Mouse (Mus musculus): ENCODE results near the gene Arhgap5.

Arhgap5 gene

GRCm38 (mm10) chr12:52503456-52504320 is at the start of gene Arhgap5:
Gene Arhgap5, plus strand, starts transcription at chr12:52503972.
- in situ Hi-C loops (cut with MboI, MseI): loop anchor here (5.0 kb wide), 1 partner anchor 99 kb away; no protein-coding TSS in a partner anchor

GRCm38 (mm10) chr12:52464593-52464992 is 39.2 kb upstream of the Arhgap5 start:
- in situ Hi-C loops (cut with MboI, MseI): loop anchor here (25.0 kb wide), 1 partner anchor 923 kb away; no protein-coding TSS in a partner anchor

GRCm38 (mm10) chr12:52471621-52472020 is 32.2 kb upstream of the Arhgap5 start:
- in situ Hi-C loops (cut with MboI, MseI): loop anchor here (25.0 kb wide), 1 partner anchor 916 kb away; no protein-coding TSS in a partner anchor

- in situ Hi-C loops (cut with MboI, MseI): loop anchor here (25.0 kb wide), 1 partner anchor 913 kb away; no protein-coding TSS in a partner anchor
Observed at GRCm38 (mm10) chr12:52473988-52474968, 29.5 kb upstream of the Arhgap5 start.

GRCm38 (mm10) chr12:52476036-52476435 is 27.7 kb upstream of the Arhgap5 start:
- in situ Hi-C loops (cut with MboI, MseI): no loop called here

- in situ Hi-C loops (cut with MboI, MseI): no loop called here
Observed at GRCm38 (mm10) chr12:52478611-52479010, 25.2 kb upstream of the Arhgap5 start.

GRCm38 (mm10) chr12:52479323-52479722 is 24.4 kb upstream of the Arhgap5 start:
- in situ Hi-C loops (cut with MboI, MseI): no loop called here

GRCm38 (mm10) chr12:52480851-52481250 is 22.9 kb upstream of the Arhgap5 start:
- in situ Hi-C loops (cut with MboI, MseI): no loop called here

GRCm38 (mm10) chr12:52481969-52482550 is 21.7 kb upstream of the Arhgap5 start:
- in situ Hi-C loops (cut with MboI, MseI): no loop called here

GRCm38 (mm10) chr12:52483219-52483618 is 20.6 kb upstream of the Arhgap5 start:
- in situ Hi-C loops (cut with MboI, MseI): no loop called here

GRCm38 (mm10) chr12:52488266-52488975 is 15.4 kb upstream of the Arhgap5 start:
- in situ Hi-C loops (cut with MboI, MseI): no loop called here

GRCm38 (mm10) chr12:52493281-52493681 is 10.5 kb upstream of the Arhgap5 start:
- in situ Hi-C loops (cut with MboI, MseI): no loop called here

GRCm38 (mm10) chr12:52497209-52497608 is 6.6 kb upstream of the Arhgap5 start:
- in situ Hi-C loops (cut with MboI, MseI): no loop called here

GRCm38 (mm10) chr12:52500915-52501833 is 2.6 kb upstream of the Arhgap5 start:
- in situ Hi-C loops (cut with MboI, MseI): loop anchor here (5.0 kb wide), 1 partner anchor 101 kb away; no protein-coding TSS in a partner anchor

GRCm38 (mm10) chr12:52502161-52502560 is 1.6 kb upstream of the Arhgap5 start:
- in situ Hi-C loops (cut with MboI, MseI): loop anchor here (5.0 kb wide), 1 partner anchor 100 kb away; no protein-coding TSS in a partner anchor

- in situ Hi-C loops (cut with MboI, MseI): loop anchor here (5.0 kb wide), 1 partner anchor 99 kb away; no protein-coding TSS in a partner anchor
Observed at GRCm38 (mm10) chr12:52503131-52503455, 679 bp upstream of the Arhgap5 start.

GRCm38 (mm10) chr12:52504331-52505181 is 784 bp downstream of the Arhgap5 start:
- in situ Hi-C loops (cut with MboI, MseI): loop anchor here (5.0 kb wide), 1 partner anchor 98 kb away; no protein-coding TSS in a partner anchor

- in situ Hi-C loops (cut with MboI, MseI): no loop called here
Observed at GRCm38 (mm10) chr12:52524699-52525098, 20.9 kb downstream of the Arhgap5 start.

GRCm38 (mm10) chr12:52525486-52525885 is 21.7 kb downstream of the Arhgap5 start:
- in situ Hi-C loops (cut with MboI, MseI): no loop called here

All from regulatory T cell (primary cell).